Mouse (Mus musculus) megakaryocyte, adult 5-6 weeks (primary cell): ENCODE data around the gene Per1. TPM values are rescaled to one million over a fixed set of nuclear protein-coding genes. Genes with fewer than 3 reads are reported as not detected.

Source experiments
- ATAC-seq: 2 replicates; pipeline ENCODE4 v1.8.0; 2016; ENCODE audit warnings: mild to moderate bottlenecking, inconsistent platforms; ENCODE audit not compliant: poor library complexity, severe bottlenecking
- total RNA-seq, 2 experiments: library from RNA; stranded (forward) in 1 of 2; stranded (reverse) in 1 of 2; fragments of 153-499, 151-499 nt in 1 of 2; fragments of 221-1000, 200-1000 nt in 1 of 2; gene quantifications; 2 replicates each; pipeline versions ENCODE4 v1.2.3 to v1.2.4; 2015 to 2017

Gene Per1
- total RNA-seq, 2 experiments from 2014 or later = 7.9 to 12.5 TPM

- ATAC-seq = peak; percentile 19; the same call in 1 of the 2 replicates
Measured at GRCm38 (mm10) chr11:69125041-69125851, 30.2 kb downstream of the Per1 start.

GRCm38 (mm10) chr11:69125852-69125918, 30.7 kb downstream of the Per1 start, which contains the start of gene Aloxe3:
Gene Aloxe3 (plus strand): TSS chr11:69125896.
- ATAC-seq = no peak

DNA sequence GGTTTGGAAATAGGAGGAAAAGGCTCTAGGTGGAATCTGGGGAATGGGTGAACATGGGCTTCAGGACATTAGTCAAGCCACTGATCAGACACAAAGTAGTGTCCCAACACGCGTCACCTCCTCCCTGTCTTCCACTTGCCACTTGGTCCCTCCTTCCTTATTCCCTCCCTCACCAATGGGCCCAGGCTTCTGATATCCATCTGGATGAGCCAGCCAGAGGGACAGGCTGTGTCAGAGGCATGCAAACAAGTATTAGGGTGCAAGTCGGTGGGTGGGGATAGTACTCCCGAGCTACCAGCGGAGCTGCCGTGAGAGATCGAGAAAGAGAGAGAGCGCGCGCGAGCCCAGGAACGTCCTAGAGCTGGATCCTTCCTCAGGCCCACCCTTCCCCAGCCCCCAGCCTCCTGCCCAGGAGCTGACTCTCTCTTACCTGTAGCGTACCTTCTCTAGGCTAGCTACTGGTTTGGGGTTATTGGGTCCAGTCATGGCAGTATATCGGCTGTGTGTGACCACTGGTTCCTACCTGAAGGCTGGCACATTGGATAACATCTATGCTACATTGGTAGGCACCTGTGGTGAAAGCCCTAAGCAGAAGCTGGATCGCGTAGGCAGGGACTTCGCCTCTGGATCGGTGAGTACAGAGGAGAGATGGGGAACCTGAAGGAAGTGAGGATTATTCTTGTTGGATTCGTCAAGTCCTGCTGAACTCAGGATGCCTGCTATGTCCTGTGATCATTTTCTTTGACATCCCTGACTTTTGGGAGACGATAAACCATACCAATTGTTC, 31.1 kb downstream of the Per1 start:
- ATAC-seq = no peak

DNA sequence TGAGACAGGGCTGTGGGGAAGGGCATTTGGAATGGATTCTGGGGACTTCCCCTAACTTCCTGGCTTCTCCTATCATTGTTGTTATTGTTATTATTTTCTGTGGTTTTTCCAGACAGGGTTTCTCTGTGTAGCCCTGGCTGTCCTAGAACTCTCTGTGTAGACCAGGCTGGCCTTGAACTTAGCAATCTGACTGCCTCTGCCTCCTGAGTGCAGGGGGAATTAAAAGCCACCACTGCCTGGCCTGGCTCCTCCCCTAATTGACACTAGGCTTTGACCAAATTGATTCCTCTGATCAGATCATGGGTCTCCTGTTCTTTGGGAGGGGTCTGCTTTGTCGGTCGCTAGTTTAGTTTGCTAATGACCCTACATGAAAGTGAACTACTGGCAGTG, 31.7 kb downstream of the Per1 start:
- ATAC-seq = no peak

- ATAC-seq = no peak
Measured at GRCm38 (mm10) chr11:69128426-69129122, 33.6 kb downstream of the Per1 start.

DNA sequence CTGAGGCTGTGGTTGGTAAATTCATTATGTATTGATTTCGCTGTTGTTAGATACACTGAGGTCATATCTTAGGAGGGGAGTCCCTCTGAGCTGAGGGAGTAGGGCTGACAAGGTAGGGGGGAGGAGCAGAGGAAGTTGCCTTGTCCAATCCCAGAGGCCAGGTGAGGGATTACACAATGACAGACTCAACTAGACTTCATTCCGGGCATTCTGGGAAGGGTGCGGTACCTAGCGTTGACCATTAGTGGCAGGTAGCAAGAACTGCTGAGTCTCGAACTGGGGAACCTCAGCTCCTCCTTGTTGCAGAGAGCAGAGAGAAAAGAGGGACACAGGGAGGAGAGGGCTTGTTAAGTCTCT, 38.5 kb downstream of the Per1 start:
- 0 out of 2 replicates have a peak, but pooled peaks have one; percentile 1 for ATAC-seq

- ATAC-seq = peak; percentile 90
Measured at GRCm38 (mm10) chr11:69133923-69134621, 39.1 kb downstream of the Per1 start.

DNA sequence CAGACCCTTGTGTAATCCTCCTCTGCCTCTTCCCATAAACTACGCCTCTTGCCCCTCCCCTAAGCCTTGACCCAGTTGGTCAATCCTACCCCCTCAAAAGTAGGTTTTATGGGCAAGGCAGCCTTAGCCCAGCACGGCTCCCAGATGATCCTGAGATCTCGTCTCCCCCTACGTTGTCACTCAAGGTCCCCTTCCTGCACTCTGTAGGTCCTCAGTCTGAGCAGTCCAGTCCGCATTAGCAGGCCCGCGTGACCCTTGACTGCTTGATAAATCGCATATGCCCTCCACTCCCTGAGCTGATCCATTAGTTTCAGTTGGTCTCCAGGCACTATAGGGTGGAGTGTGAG, 39.6 kb downstream of the Per1 start:
- ATAC-seq = no peak

GRCm38 (mm10) chr11:69135361-69135760, 40.3 kb downstream of the Per1 start:
- no peak for ATAC-seq

DNA sequence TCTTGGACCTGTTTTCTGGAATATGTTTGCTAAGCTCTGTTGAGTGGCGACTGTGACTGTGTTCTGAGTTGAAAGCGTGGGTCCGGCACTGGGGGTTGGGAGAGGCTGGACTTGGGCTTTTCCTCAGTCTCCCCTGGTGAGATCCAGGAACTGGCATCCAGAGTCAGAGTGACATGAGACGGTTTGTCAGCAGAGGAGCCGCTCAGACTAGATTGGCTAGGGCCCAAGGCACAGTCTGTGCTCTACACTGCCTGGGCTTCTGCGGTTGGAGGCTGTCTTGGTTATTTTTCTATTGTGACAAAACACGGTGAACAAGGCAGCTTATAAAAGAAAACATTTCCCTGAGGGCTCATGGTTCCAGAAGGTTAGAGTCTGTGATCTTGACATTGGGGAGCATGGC, 52.5 kb downstream of the Per1 start:
- no peak for ATAC-seq

DNA sequence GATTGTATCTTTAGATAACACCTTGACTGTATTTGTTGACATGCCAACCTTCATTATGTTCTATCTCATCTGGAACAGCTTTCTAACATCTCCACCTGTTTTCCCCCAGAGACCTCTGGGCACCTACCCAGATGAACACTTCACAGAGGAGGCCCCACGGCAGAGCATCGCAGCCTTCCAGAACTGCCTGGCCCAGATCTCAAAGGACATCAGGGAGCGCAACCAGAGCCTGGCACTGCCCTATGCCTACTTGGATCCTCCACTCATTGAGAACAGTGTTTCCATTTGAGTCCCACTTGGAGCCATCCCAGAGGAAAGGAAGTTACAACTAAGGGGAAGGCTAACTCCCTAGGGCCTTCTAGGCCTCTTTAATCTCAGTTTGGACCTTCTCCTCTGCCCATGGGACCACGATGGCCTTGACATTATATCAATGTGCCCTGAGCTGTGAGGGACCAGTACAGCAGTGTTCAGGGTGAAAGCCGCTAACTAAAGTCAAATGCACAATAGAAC, 53.5 kb downstream of the Per1 start:
- no peak for ATAC-seq

DNA sequence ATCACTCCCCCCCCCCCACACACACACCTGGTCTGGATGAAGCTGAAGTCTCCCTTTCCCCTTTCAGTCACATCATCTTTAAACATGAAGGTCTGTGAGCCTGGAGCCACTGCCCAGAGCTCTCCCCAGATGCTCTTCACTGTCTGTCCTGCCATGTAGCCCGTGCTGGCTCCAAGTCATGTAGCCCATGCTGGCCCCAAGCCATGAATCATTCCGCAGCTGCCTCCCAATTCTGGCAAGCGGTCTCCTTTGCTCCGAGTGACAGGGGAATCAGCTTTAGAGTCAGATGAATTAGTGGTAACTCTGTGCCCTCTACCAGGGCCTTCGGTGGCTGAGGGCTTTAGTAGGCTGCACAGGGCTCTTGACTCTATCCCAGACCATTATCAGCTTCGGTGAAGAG, 54.7 kb downstream of the Per1 start:
- no peak for ATAC-seq

DNA sequence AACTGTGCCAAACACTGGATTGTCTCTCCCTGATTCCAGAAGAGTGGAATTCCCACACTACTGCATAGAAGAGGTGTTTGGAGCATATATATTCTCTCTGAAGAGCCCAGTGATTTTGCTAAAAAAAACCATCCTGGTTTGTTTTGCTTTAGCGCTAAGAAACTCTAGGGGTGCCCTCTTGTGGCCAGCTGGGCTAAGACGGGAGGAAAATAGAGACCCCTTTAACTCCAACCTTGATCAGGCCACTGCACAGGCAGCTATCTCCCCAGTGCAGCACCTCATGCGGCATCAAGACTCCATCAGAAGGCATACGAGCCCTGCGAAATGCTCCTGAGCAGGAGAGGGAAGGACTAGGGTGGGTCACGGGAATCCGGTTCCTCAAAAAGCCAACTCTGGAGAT, 55.4 kb downstream of the Per1 start:
- peak; percentile 47; the same call in 1 of the 2 replicates for ATAC-seq

- ATAC-seq = no peak
Measured at GRCm38 (mm10) chr11:69151004-69151403, 56.0 kb downstream of the Per1 start.

DNA sequence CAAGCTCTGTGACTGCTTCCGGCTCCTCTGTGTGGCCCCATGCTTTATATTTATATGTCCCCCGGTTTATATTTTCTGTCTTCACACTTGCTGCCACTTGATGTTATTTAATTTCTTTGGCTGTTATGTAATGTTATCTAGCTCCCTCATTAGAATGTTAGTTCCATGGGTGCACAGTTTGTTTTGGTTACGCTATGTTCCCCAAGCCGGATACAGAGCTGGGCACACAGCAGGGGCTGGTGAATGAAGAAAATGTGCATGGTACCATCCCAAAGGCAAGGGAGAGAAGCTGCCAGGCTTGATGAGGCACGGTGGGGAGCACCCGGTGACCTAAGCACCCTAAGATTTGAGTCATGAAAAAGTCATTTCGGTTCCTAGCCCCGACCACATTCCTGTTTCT, 58.8 kb downstream of the Per1 start:
- no peak for ATAC-seq

GRCm38 (mm10) chr11:69155351-69155750, 60.3 kb downstream of the Per1 start:
- no peak for ATAC-seq

DNA sequence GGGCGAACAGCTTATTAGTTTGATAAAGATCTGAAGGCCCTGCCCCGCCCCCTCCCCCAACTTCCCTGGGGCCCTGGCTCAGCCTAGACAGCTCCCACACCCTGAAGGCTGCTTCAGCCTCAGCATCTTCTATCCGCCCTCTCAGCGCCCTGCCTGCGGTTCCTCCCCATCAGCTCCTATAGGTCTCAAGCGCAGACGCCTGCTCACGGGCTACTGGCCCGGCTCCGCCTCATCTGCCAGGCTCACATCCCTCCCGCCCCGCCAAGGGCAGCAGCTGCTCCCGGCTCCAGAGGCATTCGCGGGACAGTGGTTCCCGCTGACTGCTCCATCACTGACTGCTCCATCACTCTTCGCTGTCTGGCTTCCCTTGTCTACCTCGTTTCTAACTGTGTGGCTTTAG, 61.8 kb downstream of the Per1 start, which contains the start of gene Alox12b:
Alox12b (plus strand) TSS at position 190 of the 400 bp plus-strand sequence.
- ATAC-seq = no peak
